8 mouse cellular contexts compared by ENCODE assay signal in genomic region chr5:75575567-75576515, GRCm38 (mm10). TPM values are rescaled to one million over a fixed set of nuclear protein-coding genes. Genes with fewer than 3 reads are reported as not detected.
DNase-seq lines count a peak whose midpoint lies in the region; ATAC-seq and TF ChIP-seq lines count a peak whose summit lies in the region.

No protein-coding gene starts in this region.

- WGBS in bone marrow, adult 2 months, result under 1% methylated on average over 53 of the region's 53 CpGs
- WGBS in forebrain, embryonic 14.5 days, result under 1% methylated on average over 52 of the region's 53 CpGs
- under 1% methylated on average over 53 of the region's 53 CpGs for WGBS in lung, embryonic 16.5 days

- peaks cover 4% of the 10 kb centered on the region for H3K4me1 ChIP-seq in bone marrow, adult 2 months (ENCODE audit: control insufficient read depth, insufficient read depth, low read length)
- peaks cover 3% of the 10 kb centered on the region for H3K4me1 ChIP-seq in forebrain, embryonic 14.5 days (ENCODE audit: control insufficient read depth, insufficient read depth, low read length)
- peaks cover 4% of the 10 kb centered on the region; the same call in 1 of the 2 replicates for H3K4me1 ChIP-seq in lung, embryonic 16.5 days (replicated peaks; ENCODE audit: control insufficient read depth, insufficient read depth, low read length)

- peak; percentile 78 for DNase-seq in ES-CJ7 (ENCODE audit: low read depth, low spot score)
- DNase-seq in forebrain, embryonic 14.5 days (ENCODE audit: low spot score), result peak; percentile 87
- DNase-seq in heart, postnatal 4 days, result peak; percentile 73
- DNase-seq in layer of hippocampus, postnatal 10 days (ENCODE audit: low spot score in 2 of 2), result peak; percentile 52 to 72
- peak; percentile 63 for DNase-seq in ovary, postnatal 36 days (ENCODE audit: low spot score)
- peak; percentile 62 for DNase-seq in yolk sac, embryonic 10.5 days (ENCODE audit: low spot score)

- H3K4me3 ChIP-seq in bone marrow, adult 2 months (replicated peaks; ENCODE audit: control insufficient read depth, low read depth, low read length), result peak overlapping the region; percentile 78
- H3K4me3 ChIP-seq in forebrain, embryonic 14.5 days (ENCODE audit: low read depth, low read length), result peak overlapping the region; percentile 68
- peak overlapping the region; percentile 60 for H3K4me3 ChIP-seq in lung, embryonic 16.5 days (ENCODE audit: low read length)

- peak overlapping the region; percentile 60; the same call in 1 of the 2 replicates for H3K27ac ChIP-seq in bone marrow, adult 2 months (ENCODE audit: control insufficient read depth, insufficient read depth, low read depth, low read length, poor library complexity)
- peak overlapping the region; percentile 72 for H3K27ac ChIP-seq in forebrain, embryonic 14.5 days (ENCODE audit: low read depth, low read length)
- H3K27ac ChIP-seq in lung, embryonic 16.5 days (ENCODE audit: low read length), result peak overlapping the region; percentile 35

- no peak for TF ChIP-seq CTCF in bone marrow, adult 2 months (IDR thresholded peaks at IDR 0.05; ENCODE audit: control insufficient read depth, insufficient read depth, low read length)

- peaks cover 5% of the 10 kb centered on the region; the same call in 1 of the 2 replicates for H3K27me3 ChIP-seq in forebrain, embryonic 14.5 days (replicated peaks; ENCODE audit: control insufficient read depth, insufficient read depth, low read length)
- peaks cover 29% of the 10 kb centered on the region for H3K27me3 ChIP-seq in lung, embryonic 16.5 days (ENCODE audit: control insufficient read depth, insufficient read depth, low read depth, low read length)

- peak overlapping the region; percentile 82 for H3K9ac ChIP-seq in forebrain, embryonic 14.5 days (ENCODE audit: low read length)
- H3K9ac ChIP-seq in lung, embryonic 16.5 days (ENCODE audit: low read length), result peak overlapping the region; percentile 67

- H3K36me3 ChIP-seq in forebrain, embryonic 14.5 days (ENCODE audit: control insufficient read depth, insufficient read depth, low read length), result no peaks in the 10 kb centered on the region
- no peaks in the 10 kb centered on the region for H3K36me3 ChIP-seq in lung, embryonic 16.5 days (ENCODE audit: control insufficient read depth, insufficient read depth, low read length)

- peak overlapping the region; percentile 98 for H3K4me2 ChIP-seq in forebrain, embryonic 14.5 days (ENCODE audit: low read length)
- H3K4me2 ChIP-seq in lung, embryonic 16.5 days (ENCODE audit: low read depth, low read length), result peak overlapping the region; percentile 97

- no peak for TF ChIP-seq POLR2A in bone marrow, adult 2 months (IDR thresholded peaks at IDR 0.05; ENCODE audit: borderline replicate concordance, control insufficient read depth, low read depth, low read length)

- ATAC-seq in forebrain, embryonic 14.5 days, result peak; percentile 75
- ATAC-seq in lung, embryonic 16.5 days (ENCODE audit: low read depth), result peak; percentile 63

- no peaks in the 10 kb centered on the region for H3K9me3 ChIP-seq in forebrain, embryonic 14.5 days (replicated peaks; ENCODE audit: control insufficient read depth, low read length)
- H3K9me3 ChIP-seq in lung, embryonic 16.5 days (ENCODE audit: control insufficient read depth, low read length), result no peaks in the 10 kb centered on the region

RNA-seq across cellular contexts. Expression of gene Kit, which starts 1.1 kb away (rescaled TPM):
- 7.8 and 12.8 TPM in 2 replicates for polyA plus RNA-seq in bone marrow, adult 2 months (2011; ENCODE audit: insufficient read depth, insufficient read length, low replicate concordance, missing spikeins)
- 27.0 and 32.6 TPM in 2 replicates for polyA plus RNA-seq in forebrain, embryonic 14.5 days (2014; fragmentation: Nextera tagmentation; extraction: Ambion mirVana)
- total RNA-seq in heart, postnatal 4 days (2021), result 10 to 100 TPM; 14.5 to 18.4 TPM
- 10 to 100 TPM; 84.4 to 91.7 TPM for total RNA-seq in layer of hippocampus, postnatal 10 days (2021)
- 49.6 and 54.3 TPM in 2 replicates for polyA plus RNA-seq in lung, embryonic 16.5 days (2015; fragmentation: Nextera tagmentation; extraction: Ambion mirVana)

Comparison
In these comparisons a context has a peak if more than half of its experiments do, and no peak if none do; other contexts are left out.
1. Peak in every context shown above with its lines: DNase-seq, ATAC-seq, H3K4me3 ChIP-seq and H3K27ac ChIP-seq.